Mouse (Mus musculus): ENCODE data around the gene Akr1e1. TPM values are rescaled to one million over a fixed set of nuclear protein-coding genes. Genes with fewer than 3 reads are reported as not detected.
"Not testable (repeated sequence)": the region's sequence is repeated elsewhere in the genome, so short reads cannot be mapped to it uniquely, and the experiment has no call there.

Gene Akr1e1
- polyA plus RNA-seq, 1 experiment from 2014 or later: 38.8 TPM

GRCm38 (mm10) chr13:4606821-4607220 lies 2.2 kb downstream of the Akr1e1 start:
- WGBS: 87% methylated on average over 4 of the region's 4 CpGs
- no peak for TF ChIP-seq CTCF (IDR thresholded peaks at IDR 0.05; ENCODE audit: low read depth)

DNA sequence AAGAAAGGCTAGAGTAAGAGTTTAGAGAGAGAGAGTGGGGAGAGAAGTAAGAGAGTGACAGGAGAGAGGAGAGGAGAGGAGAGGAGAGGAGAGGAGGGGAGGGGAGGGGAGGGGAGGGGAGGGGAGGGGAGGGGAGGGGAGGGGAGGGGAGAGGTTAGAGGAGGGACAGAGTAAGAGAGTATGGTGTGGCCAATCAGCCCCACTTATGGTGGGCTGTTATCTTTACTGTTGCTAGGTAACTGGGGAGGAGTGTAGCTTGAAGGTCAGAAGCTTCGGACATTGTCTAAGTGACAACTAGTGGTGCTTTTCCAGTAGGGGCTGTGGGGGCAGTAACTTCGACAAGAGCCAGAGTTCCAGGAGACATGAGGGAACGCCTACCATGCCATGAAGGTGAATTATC lies 5.5 kb downstream of the Akr1e1 start:
- not testable (repeated sequence) for H3K4me3 ChIP-seq (ENCODE audit: low read depth, low read length); DNase-seq; H3K9ac ChIP-seq; H3K4me1 ChIP-seq (ENCODE audit: insufficient read depth); ATAC-seq (ENCODE audit: insufficient read depth); H3K36me3 ChIP-seq (ENCODE audit: insufficient read depth); H3K27me3 ChIP-seq (ENCODE audit: insufficient read depth, low read length); H3K27ac ChIP-seq (ENCODE audit: low read depth); H3K9me3 ChIP-seq (ENCODE audit: low read depth, low read length); H3K4me2 ChIP-seq
- 65% methylated on average over 3 of the region's 3 CpGs for WGBS

More at GRCm38 (mm10) chr13:4606821-4607220, 2.2 kb downstream of the Akr1e1 start:
- H3K4me3 ChIP-seq (ENCODE audit: low read depth, low read length): no peak overlapping the region
- H3K27me3 ChIP-seq (ENCODE audit: insufficient read depth, low read length): no peaks in the 10 kb centered on the region
- no peak overlapping the region for H3K9ac ChIP-seq
- H3K9me3 ChIP-seq (ENCODE audit: low read depth, low read length): no peaks in the 10 kb centered on the region
- H3K36me3 ChIP-seq (ENCODE audit: insufficient read depth): no peaks in the 10 kb centered on the region
- ATAC-seq (ENCODE audit: insufficient read depth) (no peak), DNase-seq (no peak)
- no peak overlapping the region for H3K27ac ChIP-seq (ENCODE audit: low read depth)
- H3K4me2 ChIP-seq: no peak overlapping the region
- no peaks in the 10 kb centered on the region for H3K4me1 ChIP-seq (ENCODE audit: insufficient read depth)

GRCm38 (mm10) chr13:4576921-4577320 lies 32.1 kb downstream of the Akr1e1 start:
- no peaks in the 10 kb centered on the region for H3K27me3 ChIP-seq (ENCODE audit: insufficient read depth, low read length)
- DNase-seq (no peak), ATAC-seq (ENCODE audit: insufficient read depth) (no peak)
- no peaks in the 10 kb centered on the region for H3K36me3 ChIP-seq (ENCODE audit: insufficient read depth)
- no peak overlapping the region for H3K4me3 ChIP-seq (ENCODE audit: low read depth, low read length)
- H3K4me2 ChIP-seq: no peak overlapping the region
- no peak overlapping the region for H3K27ac ChIP-seq (ENCODE audit: low read depth)
- H3K9ac ChIP-seq: no peak overlapping the region
- 92% methylated on average over 1 of the region's 1 CpGs for WGBS
- no peak for TF ChIP-seq CTCF (IDR thresholded peaks at IDR 0.05; ENCODE audit: low read depth)
- no peaks in the 10 kb centered on the region for H3K9me3 ChIP-seq (ENCODE audit: low read depth, low read length)
- H3K4me1 ChIP-seq (ENCODE audit: insufficient read depth): no peaks in the 10 kb centered on the region

DNA sequence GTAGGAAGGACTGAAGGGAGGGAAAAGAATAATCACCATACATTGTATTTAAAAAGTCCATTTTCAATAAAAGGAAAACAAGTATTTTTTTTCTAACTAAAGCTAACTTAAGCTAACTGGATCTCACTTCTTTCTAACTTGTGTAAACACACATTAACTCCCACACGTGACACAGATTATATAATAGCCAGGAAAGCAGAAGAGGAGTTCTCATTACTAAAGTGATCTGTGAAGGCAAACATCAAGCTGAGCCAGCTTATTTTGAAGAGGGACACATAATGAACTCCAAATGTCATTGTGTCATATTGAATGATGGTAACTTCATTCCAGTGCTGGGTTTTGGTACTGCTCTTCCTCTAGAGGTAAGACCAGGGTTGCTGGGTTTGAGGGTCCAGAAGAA lies 35.1 kb downstream of the Akr1e1 start, which contains the start of gene Akr1c21:
Gene Akr1c21, plus strand, starts transcription at position 205 of the 400 bp plus-strand sequence.
- H3K9ac ChIP-seq: no peak within 1 kb of the TSS
- H3K27me3 ChIP-seq (ENCODE audit: insufficient read depth, low read length): no peaks in the 10 kb centered on the region
- H3K9me3 ChIP-seq (ENCODE audit: low read depth, low read length): no peaks in the 10 kb centered on the region
- no peaks in the 10 kb centered on the region for H3K36me3 ChIP-seq (ENCODE audit: insufficient read depth)
- no peak within 1 kb of the TSS for H3K4me2 ChIP-seq
- DNase-seq: no peak
- H3K4me3 ChIP-seq (ENCODE audit: low read depth, low read length): no peak within 1 kb of the TSS
- TF ChIP-seq CTCF (IDR thresholded peaks at IDR 0.05; ENCODE audit: low read depth): no peak
- no peak within 1 kb of the TSS for H3K27ac ChIP-seq (ENCODE audit: low read depth)
- ATAC-seq (ENCODE audit: insufficient read depth): no peak
- WGBS: 42% methylated on average over 1 of the region's 1 CpGs
- no peaks in the 10 kb centered on the region for H3K4me1 ChIP-seq (ENCODE audit: insufficient read depth)

- no peak overlapping the region for H3K4me3 ChIP-seq (ENCODE audit: low read depth, low read length)
- no peak for TF ChIP-seq CTCF (IDR thresholded peaks at IDR 0.05; ENCODE audit: low read depth)
- H3K4me2 ChIP-seq: no peak overlapping the region
- H3K9ac ChIP-seq: no peak overlapping the region
- H3K27me3 ChIP-seq (ENCODE audit: insufficient read depth, low read length): no peaks in the 10 kb centered on the region
- H3K27ac ChIP-seq (ENCODE audit: low read depth): no peak overlapping the region
- no peaks in the 10 kb centered on the region for H3K9me3 ChIP-seq (ENCODE audit: low read depth, low read length)
- H3K4me1 ChIP-seq (ENCODE audit: insufficient read depth): no peaks in the 10 kb centered on the region
- 81% methylated on average over 2 of the region's 2 CpGs for WGBS
- ATAC-seq (ENCODE audit: insufficient read depth) (no peak), DNase-seq (no peak)
- H3K36me3 ChIP-seq (ENCODE audit: insufficient read depth): no peaks in the 10 kb centered on the region
Measured at GRCm38 (mm10) chr13:4565996-4566395, 43.0 kb downstream of the Akr1e1 start.

- no peak for ATAC-seq (ENCODE audit: insufficient read depth)
- H3K4me1 ChIP-seq (ENCODE audit: insufficient read depth): no peaks in the 10 kb centered on the region
- TF ChIP-seq CTCF (IDR thresholded peaks at IDR 0.05; ENCODE audit: low read depth): no peak
- H3K9ac ChIP-seq: no peak overlapping the region
- no peak overlapping the region for H3K4me3 ChIP-seq (ENCODE audit: low read depth, low read length)
- no peak for DNase-seq
- H3K9me3 ChIP-seq (ENCODE audit: low read depth, low read length): no peaks in the 10 kb centered on the region
- no peak overlapping the region for H3K4me2 ChIP-seq
- no peaks in the 10 kb centered on the region for H3K36me3 ChIP-seq (ENCODE audit: insufficient read depth)
- no peaks in the 10 kb centered on the region for H3K27me3 ChIP-seq (ENCODE audit: insufficient read depth, low read length)
- no peak overlapping the region for H3K27ac ChIP-seq (ENCODE audit: low read depth)
Measured at GRCm38 (mm10) chr13:4560500-4560899, 48.5 kb downstream of the Akr1e1 start.

GRCm38 (mm10) chr13:4559143-4559542 lies 49.8 kb downstream of the Akr1e1 start:
- WGBS: 58% methylated on average over 1 of the region's 1 CpGs
- Histone ChIP-seq H3K4me3 (ENCODE audit: low read depth, low read length) (no peak overlapping the region), H3K4me1 (ENCODE audit: insufficient read depth) (no peaks in the 10 kb centered on the region), H3K9ac (no peak overlapping the region), H3K4me2 (no peak overlapping the region), H3K27ac (ENCODE audit: low read depth) (no peak overlapping the region), H3K27me3 (ENCODE audit: insufficient read depth, low read length) (no peaks in the 10 kb centered on the region), H3K36me3 (ENCODE audit: insufficient read depth) (no peaks in the 10 kb centered on the region), H3K9me3 (ENCODE audit: low read depth, low read length) (no peaks in the 10 kb centered on the region)
- DNase-seq (no peak), ATAC-seq (ENCODE audit: insufficient read depth) (no peak)
- TF ChIP-seq CTCF (IDR thresholded peaks at IDR 0.05; ENCODE audit: low read depth): no peak

Other genes starting within 250 kb of the Akr1e1 start
- not detected in 2 replicates for gene Akr1c6, start 174.9 kb downstream of the Akr1e1 start, polyA plus RNA-seq (2014; fragmentation: Nextera tagmentation; extraction: Ambion mirVana)
- gene Akr1c20, start 85.8 kb downstream of the Akr1e1 start, polyA plus RNA-seq (2014; fragmentation: Nextera tagmentation; extraction: Ambion mirVana): not detected in 2 replicates
- not detected in 2 replicates for gene Akr1c21, start 35.1 kb downstream of the Akr1e1 start, polyA plus RNA-seq (2014; fragmentation: Nextera tagmentation; extraction: Ambion mirVana)